Mouse (Mus musculus): ENCODE results near the gene Mycbpap.

Gene Mycbpap

GRCm38 (mm10) chr11:94472916-94473706 is 48.4 kb downstream of the Mycbpap start:
- Histone ChIP-seq H3K4me1 (replicated peaks; ENCODE audit: low read depth, low read length) (peaks cover 54% of the 10 kb centered on the region), H3K27me3 (ENCODE audit: insufficient read depth, low read length) (peaks cover 73% of the 10 kb centered on the region), H3K36me3 (ENCODE audit: insufficient read depth, low read length) (no peaks in the 10 kb centered on the region), H3K9me3 (ENCODE audit: low read length) (no peaks in the 10 kb centered on the region), H3K4me3 (replicated peaks; ENCODE audit: low read length) (peak overlapping the region; percentile 80)
- TF ChIP-seq CTCF (conservative IDR thresholded peaks at IDR 0.05; ENCODE audit: low read length): no peak
- TF ChIP-seq NANOG (IDR thresholded peaks at IDR 0.05; ENCODE audit: borderline replicate concordance, low read length): no peak
- TF ChIP-seq POU5F1 (IDR thresholded peaks at IDR 0.05; ENCODE audit: borderline replicate concordance, low read length): no peak

- Histone ChIP-seq H3K9me3 (ENCODE audit: low read length) (no peaks in the 10 kb centered on the region), H3K27me3 (ENCODE audit: insufficient read depth, low read length) (peaks cover 67% of the 10 kb centered on the region), H3K4me3 (replicated peaks; ENCODE audit: low read length) (peak overlapping the region; percentile 80), H3K4me1 (replicated peaks; ENCODE audit: low read depth, low read length) (peaks cover 54% of the 10 kb centered on the region), H3K36me3 (ENCODE audit: insufficient read depth, low read length) (no peaks in the 10 kb centered on the region)
- TF ChIP-seq POU5F1 (IDR thresholded peaks at IDR 0.05; ENCODE audit: borderline replicate concordance, low read length): no peak
- no peak for TF ChIP-seq CTCF (conservative IDR thresholded peaks at IDR 0.05; ENCODE audit: low read length)
- no peak for TF ChIP-seq NANOG (IDR thresholded peaks at IDR 0.05; ENCODE audit: borderline replicate concordance, low read length)
Measured at GRCm38 (mm10) chr11:94472585-94472915, 49.0 kb downstream of the Mycbpap start.

GRCm38 (mm10) chr11:94471740-94472584 is 49.6 kb downstream of the Mycbpap start:
- Histone ChIP-seq H3K4me1 (replicated peaks; ENCODE audit: low read depth, low read length) (peaks cover 54% of the 10 kb centered on the region), H3K9me3 (ENCODE audit: low read length) (no peaks in the 10 kb centered on the region), H3K27me3 (ENCODE audit: insufficient read depth, low read length) (peaks cover 62% of the 10 kb centered on the region), H3K4me3 (replicated peaks; ENCODE audit: low read length) (peak overlapping the region; percentile 80), H3K36me3 (ENCODE audit: insufficient read depth, low read length) (no peaks in the 10 kb centered on the region)
- TF ChIP-seq POU5F1 (IDR thresholded peaks at IDR 0.05; ENCODE audit: borderline replicate concordance, low read length) (no peak), NANOG (IDR thresholded peaks at IDR 0.05; ENCODE audit: borderline replicate concordance, low read length) (no peak), CTCF (conservative IDR thresholded peaks at IDR 0.05; ENCODE audit: low read length) (no peak)

- Histone ChIP-seq H3K4me3 (replicated peaks; ENCODE audit: low read length) (no peak overlapping the region), H3K4me1 (replicated peaks; ENCODE audit: low read depth, low read length) (peaks cover 48% of the 10 kb centered on the region), H3K9me3 (ENCODE audit: low read length) (no peaks in the 10 kb centered on the region), H3K27me3 (ENCODE audit: insufficient read depth, low read length) (peaks cover 50% of the 10 kb centered on the region), H3K36me3 (ENCODE audit: insufficient read depth, low read length) (no peaks in the 10 kb centered on the region)
- TF ChIP-seq CTCF (conservative IDR thresholded peaks at IDR 0.05; ENCODE audit: low read length) (no peak), POU5F1 (IDR thresholded peaks at IDR 0.05; ENCODE audit: borderline replicate concordance, low read length) (no peak), NANOG (IDR thresholded peaks at IDR 0.05; ENCODE audit: borderline replicate concordance, low read length) (no peak)
Measured at GRCm38 (mm10) chr11:94470391-94470790, 51.2 kb downstream of the Mycbpap start.

GRCm38 (mm10) chr11:94469136-94470064 is 52.1 kb downstream of the Mycbpap start:
- TF ChIP-seq NANOG (IDR thresholded peaks at IDR 0.05; ENCODE audit: borderline replicate concordance, low read length) (0 out of 2 replicates have a peak, but pooled peaks have one; percentile 24), POU5F1 (IDR thresholded peaks at IDR 0.05; ENCODE audit: borderline replicate concordance, low read length) (no peak)
- Histone ChIP-seq H3K4me1 (replicated peaks; ENCODE audit: low read depth, low read length) (peaks cover 38% of the 10 kb centered on the region), H3K4me3 (replicated peaks; ENCODE audit: low read length) (0 out of 2 replicates have a peak overlapping the region, but pooled peaks have one; percentile 4), H3K9me3 (ENCODE audit: low read length) (no peaks in the 10 kb centered on the region), H3K36me3 (ENCODE audit: insufficient read depth, low read length) (no peaks in the 10 kb centered on the region), H3K27me3 (ENCODE audit: insufficient read depth, low read length) (peaks cover 44% of the 10 kb centered on the region)

GRCm38 (mm10) chr11:94468582-94469064 is 52.9 kb downstream of the Mycbpap start:
- Histone ChIP-seq H3K4me1 (replicated peaks; ENCODE audit: low read depth, low read length) (peaks cover 37% of the 10 kb centered on the region), H3K36me3 (ENCODE audit: insufficient read depth, low read length) (no peaks in the 10 kb centered on the region), H3K4me3 (replicated peaks; ENCODE audit: low read length) (no peak overlapping the region), H3K27me3 (ENCODE audit: insufficient read depth, low read length) (peaks cover 47% of the 10 kb centered on the region), H3K9me3 (ENCODE audit: low read length) (no peaks in the 10 kb centered on the region)
- TF ChIP-seq CTCF (conservative IDR thresholded peaks at IDR 0.05; ENCODE audit: low read length): no peak
- TF ChIP-seq POU5F1 (IDR thresholded peaks at IDR 0.05; ENCODE audit: borderline replicate concordance, low read length): no peak
- no peak for TF ChIP-seq NANOG (IDR thresholded peaks at IDR 0.05; ENCODE audit: borderline replicate concordance, low read length)

- no peak overlapping the region for H3K4me3 ChIP-seq (replicated peaks; ENCODE audit: low read length)
- H3K36me3 ChIP-seq (ENCODE audit: insufficient read depth, low read length): no peaks in the 10 kb centered on the region
- peaks cover 20% of the 10 kb centered on the region for H3K4me1 ChIP-seq (replicated peaks; ENCODE audit: low read depth, low read length)
- peaks cover 32% of the 10 kb centered on the region for H3K27me3 ChIP-seq (ENCODE audit: insufficient read depth, low read length)
- H3K9me3 ChIP-seq (ENCODE audit: low read length): no peaks in the 10 kb centered on the region
- no peak for TF ChIP-seq POU5F1 (IDR thresholded peaks at IDR 0.05; ENCODE audit: borderline replicate concordance, low read length)
- TF ChIP-seq CTCF (conservative IDR thresholded peaks at IDR 0.05; ENCODE audit: low read length): no peak
- no peak for TF ChIP-seq NANOG (IDR thresholded peaks at IDR 0.05; ENCODE audit: borderline replicate concordance, low read length)
Measured at GRCm38 (mm10) chr11:94466333-94466855, 55.1 kb downstream of the Mycbpap start.

Data from E14TG2a.4 (cell line).